Mouse (Mus musculus) heart, adult 11 months (tissue): ENCODE measurements around the gene Nsg1.
A peak's percentile ranks its signal among the peaks of the same experiment; 100 is the strongest.

Experiments used
- DNase-seq: peaks from one replicate; pipeline ENCODE4 v3.0.0; 2022

The Nsg1 gene

GRCm38 (mm10) chr5:38137163-38137562, 22.5 kb downstream of the Nsg1 start:
- no peak for DNase-seq

DNA sequence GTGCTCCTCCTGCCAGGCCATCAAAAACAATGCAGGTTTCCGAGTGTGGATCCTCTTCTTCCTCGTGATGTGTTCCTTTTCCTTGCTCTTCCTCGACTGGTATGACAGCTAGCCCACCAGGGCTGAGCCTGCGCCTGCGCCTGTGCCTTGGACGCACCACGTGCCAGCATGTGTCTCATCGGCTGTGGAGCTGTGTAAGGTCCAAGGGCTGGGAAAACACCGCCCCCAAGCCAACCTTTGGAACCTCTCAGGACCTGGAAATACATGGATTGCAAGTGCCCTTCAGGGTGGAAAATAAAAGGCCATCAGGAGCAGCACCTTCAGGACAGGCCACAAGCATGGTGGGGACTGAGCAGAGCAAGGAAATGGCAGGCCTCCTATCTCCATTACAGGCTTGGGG, 23.5 kb downstream of the Nsg1 start:
- DNase-seq: no peak

GRCm38 (mm10) chr5:38129339-38129738, 30.4 kb downstream of the Nsg1 start:
- no peak for DNase-seq

DNA sequence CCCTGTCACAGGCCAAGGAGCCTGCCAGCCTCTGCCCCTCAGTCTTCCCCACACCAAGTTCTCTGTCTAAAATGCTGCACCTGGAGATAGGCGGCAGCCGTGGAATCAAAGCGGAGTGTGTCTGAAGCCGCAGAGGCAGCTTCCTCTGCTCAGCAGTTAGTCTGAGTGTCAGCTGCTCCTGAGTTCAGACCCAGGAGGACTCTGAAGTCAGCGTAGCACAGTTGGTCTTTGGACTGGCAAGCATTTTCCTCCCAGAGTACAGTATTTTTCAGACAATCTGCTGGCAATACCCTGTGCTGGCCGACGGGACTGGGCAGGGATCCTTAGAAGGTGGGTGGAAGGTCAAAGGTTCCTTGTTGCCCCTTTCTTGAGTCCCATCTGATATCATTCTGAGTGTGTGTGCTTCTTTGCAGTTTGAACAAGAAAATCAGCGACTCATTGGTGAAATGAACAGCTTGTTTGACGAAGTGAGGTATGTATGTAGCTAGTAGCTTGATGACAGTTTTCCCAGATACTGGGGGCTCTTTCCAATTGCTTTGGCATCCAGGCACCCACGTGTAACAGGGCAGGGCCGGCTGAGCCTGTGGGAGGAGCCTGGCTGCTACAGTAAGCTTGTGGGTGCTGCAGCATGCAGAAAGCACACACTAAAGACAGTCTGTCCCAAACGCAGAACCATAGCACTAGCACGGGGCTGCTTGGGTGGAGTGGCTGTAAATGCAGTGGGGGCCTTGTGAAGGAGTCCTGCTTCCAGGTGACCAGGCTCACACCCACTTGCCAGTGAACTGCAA, 33.0 kb downstream of the Nsg1 start:
- DNase-seq: no peak

DNA sequence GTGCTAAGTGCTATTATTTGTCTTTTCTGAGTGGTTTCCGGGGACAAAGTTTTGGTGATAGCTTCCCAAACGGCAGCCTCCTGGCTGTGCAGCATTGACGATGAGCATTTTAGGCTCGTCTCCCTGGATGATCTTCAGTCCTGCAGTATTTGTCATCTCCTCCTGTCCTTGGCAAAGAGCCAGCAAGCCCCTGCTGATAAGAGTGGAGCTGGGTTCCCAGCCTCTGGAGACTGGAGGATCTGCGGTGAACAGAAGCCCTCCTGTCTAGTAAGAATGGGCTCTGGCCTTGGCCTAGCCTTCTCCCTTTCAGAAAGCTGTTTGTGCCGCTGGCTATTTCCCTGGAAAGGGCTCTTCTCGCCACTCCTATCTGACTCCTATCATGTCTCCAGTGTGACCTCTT, 38.0 kb downstream of the Nsg1 start:
- DNase-seq: no peak

GRCm38 (mm10) chr5:38119268-38119667, 40.4 kb downstream of the Nsg1 start:
- no peak for DNase-seq

DNA sequence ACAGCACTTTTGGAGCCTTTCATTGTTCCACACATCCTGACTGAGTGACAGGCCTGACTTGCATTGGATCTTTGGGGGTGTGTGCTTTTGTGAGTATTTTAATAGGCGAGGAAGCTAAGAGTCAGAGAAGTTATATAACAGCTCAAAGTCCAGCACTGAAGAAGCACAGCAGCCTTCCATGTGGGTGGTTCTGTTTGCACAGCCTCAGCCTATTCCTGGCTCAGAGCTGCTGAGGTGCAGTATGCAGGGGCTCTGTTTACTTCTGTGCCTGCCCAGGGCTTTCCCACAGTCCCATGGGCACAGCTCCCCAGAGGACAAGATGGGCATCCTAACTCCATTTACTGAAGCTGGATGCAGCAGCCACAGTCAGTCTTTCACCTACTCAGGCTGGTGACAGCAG, 42.7 kb downstream of the Nsg1 start:
- no peak for DNase-seq

- DNase-seq: no peak
Observed at GRCm38 (mm10) chr5:38114526-38114925, 45.2 kb downstream of the Nsg1 start.

DNA sequence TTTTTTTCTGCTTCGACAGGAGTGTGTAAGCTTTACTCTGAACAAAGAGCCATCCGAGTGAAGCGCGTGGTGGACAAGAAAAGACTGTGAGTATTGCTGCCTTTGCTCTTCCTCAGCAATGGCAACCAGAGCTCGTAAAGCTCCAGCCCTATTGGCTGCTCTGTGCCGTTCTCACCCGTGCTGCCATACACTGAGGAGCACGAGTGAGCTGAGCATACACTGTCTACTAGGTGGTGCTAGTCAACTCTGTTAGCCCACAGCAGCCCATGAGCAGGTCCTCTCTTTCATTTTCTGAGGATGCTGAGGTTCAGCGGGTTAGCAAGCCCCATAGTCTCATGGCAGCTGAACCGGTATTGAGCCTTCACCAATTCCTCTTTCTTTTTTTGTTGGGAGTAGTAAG, 52.9 kb downstream of the Nsg1 start:
- no peak for DNase-seq

DNA sequence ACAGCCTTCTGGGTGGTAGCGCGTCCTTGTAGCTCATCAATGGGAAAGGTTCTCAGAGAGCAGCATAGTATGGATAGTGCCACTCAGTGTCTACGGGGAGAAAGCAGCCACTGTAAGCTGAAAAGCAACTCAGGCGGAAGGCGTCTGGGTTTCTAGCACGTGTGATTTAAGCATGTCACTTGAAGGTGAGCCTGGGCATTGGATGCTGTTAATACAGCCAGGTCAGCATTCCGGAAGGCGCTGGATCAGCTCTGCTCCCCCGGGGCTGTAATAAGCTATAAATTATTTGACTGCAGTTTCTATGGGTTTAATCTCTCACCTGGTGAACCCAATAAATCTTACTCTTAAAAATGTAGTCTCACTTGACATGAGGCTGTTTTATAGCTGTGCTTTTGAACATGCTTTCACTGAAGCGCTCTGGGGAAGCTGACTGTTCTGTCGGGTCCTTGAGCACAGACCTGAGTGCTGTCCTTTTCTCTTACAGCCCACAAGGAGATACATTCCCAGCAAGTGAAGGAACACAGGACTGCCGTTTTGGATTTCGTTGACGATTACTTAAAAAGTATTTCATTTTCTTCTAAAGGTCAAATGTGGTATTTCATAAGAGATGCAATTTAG, 53.5 kb downstream of the Nsg1 start:
- no peak for DNase-seq

- no peak for DNase-seq
Observed at GRCm38 (mm10) chr5:38102945-38103344, 56.8 kb downstream of the Nsg1 start.

- no peak for DNase-seq
Observed at GRCm38 (mm10) chr5:38099139-38099676, 60.5 kb downstream of the Nsg1 start.

- DNase-seq: no peak
Observed at GRCm38 (mm10) chr5:38097501-38098093, 62.1 kb downstream of the Nsg1 start.

DNA sequence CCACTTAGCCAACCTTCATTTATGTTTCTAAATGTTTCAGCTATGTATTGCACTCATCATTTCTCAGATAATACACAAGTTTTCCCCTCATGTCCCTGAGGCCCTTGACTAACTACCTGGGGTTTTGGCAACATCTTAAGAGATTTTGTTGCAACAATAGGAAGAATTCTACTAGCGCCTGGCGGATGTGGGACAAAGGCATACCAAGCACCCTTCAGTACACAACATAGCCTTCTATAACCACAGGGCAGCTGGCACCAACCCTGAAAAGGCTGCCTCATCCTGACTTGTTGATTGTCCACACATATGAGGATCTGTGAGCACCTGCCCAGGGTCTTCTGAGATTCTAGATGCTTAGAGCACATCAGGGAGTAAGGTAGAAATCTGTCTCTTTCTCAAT, 65.4 kb downstream of the Nsg1 start:
- peak; percentile 61 for DNase-seq

GRCm38 (mm10) chr5:38091966-38092304, 67.8 kb downstream of the Nsg1 start:
- DNase-seq: peak; percentile 83

DNA sequence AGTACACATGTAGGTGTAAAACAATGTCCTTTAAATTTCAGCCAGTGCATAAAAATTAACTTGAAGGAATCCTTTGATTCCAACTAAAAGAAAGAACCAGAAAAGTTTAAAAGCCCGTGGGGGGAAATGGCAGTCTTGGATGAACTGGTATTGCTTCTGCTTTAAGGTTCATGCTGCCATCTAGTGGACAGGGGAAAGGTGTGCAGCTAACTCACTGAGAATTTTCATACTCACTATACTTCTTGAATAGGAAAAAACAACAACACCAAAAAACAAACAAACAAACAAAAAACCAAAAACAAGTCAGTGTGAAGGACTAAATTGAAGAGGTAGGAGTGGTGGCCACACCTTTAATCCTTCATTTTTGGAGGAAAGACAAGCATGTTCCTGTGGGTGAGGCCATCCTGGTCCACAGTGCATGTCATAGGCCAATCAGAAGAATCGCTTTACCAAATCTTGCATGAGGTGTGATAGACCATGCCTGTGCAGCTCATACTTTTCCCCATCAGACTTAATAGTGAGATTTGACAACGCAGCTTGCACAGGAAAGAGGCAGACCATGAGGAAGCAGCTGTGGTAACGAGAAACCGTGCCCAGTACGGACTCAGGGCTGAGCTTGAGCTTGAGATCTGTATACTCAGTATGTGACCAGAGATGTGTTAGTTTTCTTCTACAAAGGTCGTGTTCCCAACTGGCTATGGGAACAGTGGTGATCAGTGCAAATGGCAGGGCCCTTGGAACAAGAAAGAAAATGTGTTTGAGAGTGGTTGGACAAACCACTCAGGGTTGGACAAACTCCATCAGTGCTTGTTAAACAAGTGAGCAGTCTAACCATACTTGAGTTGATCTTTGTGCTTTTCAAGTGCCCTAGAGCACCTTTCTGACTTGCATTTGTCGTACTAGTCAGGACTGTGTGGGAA, 68.4 kb downstream of the Nsg1 start:
- DNase-seq: peak; percentile 86

DNA sequence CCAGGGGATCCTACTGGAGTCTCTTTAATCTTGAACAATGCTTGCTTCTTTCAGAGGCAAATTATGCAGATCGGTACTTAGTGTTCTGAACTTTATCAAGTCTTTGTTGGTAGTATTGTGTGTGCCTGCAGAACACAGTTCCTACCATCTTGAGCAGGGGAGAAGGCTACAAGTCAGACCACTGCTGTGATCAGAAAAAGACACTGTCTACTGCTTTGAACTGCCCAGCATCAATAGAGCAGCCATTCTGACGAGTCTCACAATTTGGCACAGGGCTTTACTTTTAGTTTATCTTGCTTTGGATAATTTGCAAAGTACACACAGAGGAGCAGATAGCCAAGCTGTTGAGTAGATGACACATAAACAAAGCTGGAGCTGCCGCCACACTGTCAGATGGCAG, 69.1 kb downstream of the Nsg1 start:
- DNase-seq: peak; percentile 72

- peak; percentile 66 for DNase-seq
Observed at GRCm38 (mm10) chr5:38090111-38090510, 69.6 kb downstream of the Nsg1 start.
